Mouse (Mus musculus) C2C12 (cell line): Measurements from ENCODE around the gene Ctsf. TPM values are rescaled to one million over a fixed set of nuclear protein-coding genes. Genes with fewer than 3 reads are reported as not detected.

Experiments used
- H3K27me3 ChIP-seq: one replicate; pipeline ENCODE4 v1.6.1; 2011; ENCODE audit not compliant: control insufficient read depth, insufficient read depth, insufficient read length
- H3K36me3 ChIP-seq: one replicate; pipeline ENCODE4 v1.6.1; 2011; ENCODE audit not compliant: control insufficient read depth, insufficient read depth
- H3K4me3 ChIP-seq: one replicate; pipeline ENCODE4 v1.5.1; 2011; ENCODE audit warnings: mild to moderate bottlenecking, control low read depth; ENCODE audit not compliant: poor library complexity, insufficient read depth, severe bottlenecking
- H3K79me2 ChIP-seq: one replicate; pipeline ENCODE4 v1.6.1; 2011; ENCODE audit not compliant: control insufficient read depth, insufficient read depth
- H3K79me3 ChIP-seq: one replicate; pipeline ENCODE4 v1.6.1; 2011; ENCODE audit warnings: low read depth, control low read depth
- H3ac ChIP-seq: one replicate; pipeline ENCODE3; 2011; ENCODE audit warnings: low read depth; ENCODE audit not compliant: control insufficient read depth, insufficient read length
- CEBPB ChIP-seq: IDR thresholded peaks from one replicate; pipeline ENCODE4 v1.6.1; 2011; ENCODE audit warnings: low read depth, mild to moderate bottlenecking, control low read depth, moderate library complexity
- CTCF ChIP-seq: IDR thresholded peaks from one replicate; pipeline ENCODE4 v1.5.1; 2011; ENCODE audit not compliant: control insufficient read depth, insufficient read depth, insufficient read length
- FOSL1 ChIP-seq: IDR thresholded peaks from one replicate; pipeline ENCODE4 v1.8.0; 2011; ENCODE audit warnings: mild to moderate bottlenecking, low read length; ENCODE audit not compliant: poor library complexity, insufficient read depth, severe bottlenecking
- MAX ChIP-seq: IDR thresholded peaks from one replicate; pipeline ENCODE4 v1.6.1; 2011; ENCODE audit warnings: mild to moderate bottlenecking, control low read depth
- MYOD1 ChIP-seq: IDR thresholded peaks from one replicate; pipeline ENCODE4 v1.6.1; 2011; ENCODE audit warnings: low read depth; ENCODE audit not compliant: control insufficient read depth, insufficient read length
- MYOG ChIP-seq: IDR thresholded peaks from one replicate; pipeline ENCODE4 v1.6.1; 2011; ENCODE audit not compliant: control insufficient read depth, insufficient read length; ENCODE audit errors: extremely low read depth
- USF1 ChIP-seq: IDR thresholded peaks from one replicate; pipeline ENCODE4 v1.6.1; 2011; ENCODE audit warnings: low read depth, mild to moderate bottlenecking, control low read depth, moderate library complexity
- polyA plus RNA-seq: library from polyadenylated mRNA; unstranded; fragments of >200 nt; fragmentation: generic; extraction: Trizol; gene quantifications from one replicate; pipeline ENCODE4 v1.2.1, GENCODE M21; 2012; ENCODE audit warnings: missing spikeins

Gene Ctsf
- polyA plus RNA-seq, 1 experiment = 1.2 TPM

DNA sequence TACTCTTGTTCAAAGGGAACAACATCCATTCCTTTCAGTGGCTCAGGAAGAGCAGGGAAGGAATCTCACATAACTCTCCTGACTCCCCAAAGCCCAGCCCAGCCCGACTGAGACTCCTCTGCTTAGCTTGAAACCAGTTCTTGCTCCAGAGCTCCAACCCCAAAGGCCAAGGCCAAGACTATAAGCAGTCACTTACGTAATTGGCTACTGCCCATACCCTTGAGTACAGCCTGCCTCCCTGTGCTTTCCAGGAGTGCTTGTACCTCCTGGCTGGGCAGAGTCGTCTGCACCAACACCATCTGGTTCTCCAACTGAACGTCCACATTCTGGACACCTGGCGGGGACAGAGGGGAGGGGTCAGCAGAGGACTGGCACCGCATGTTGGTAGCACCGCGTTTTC is 21.0 kb upstream of the Ctsf start:
- peaks cover 9% of the 10 kb centered on the region for H3K36me3 ChIP-seq
- no peaks in the 10 kb centered on the region for H3K79me2 ChIP-seq
- H3K27me3 ChIP-seq = no peaks in the 10 kb centered on the region
- H3K79me3 ChIP-seq = no peaks in the 10 kb centered on the region
- no peak overlapping the region for H3ac ChIP-seq
- no peak overlapping the region for H3K4me3 ChIP-seq
- TF ChIP-seq MAX (no peak), USF1 (no peak), CTCF (no peak), CEBPB (no peak), MYOG (no peak), FOSL1 (no peak), MYOD1 (no peak)

DNA sequence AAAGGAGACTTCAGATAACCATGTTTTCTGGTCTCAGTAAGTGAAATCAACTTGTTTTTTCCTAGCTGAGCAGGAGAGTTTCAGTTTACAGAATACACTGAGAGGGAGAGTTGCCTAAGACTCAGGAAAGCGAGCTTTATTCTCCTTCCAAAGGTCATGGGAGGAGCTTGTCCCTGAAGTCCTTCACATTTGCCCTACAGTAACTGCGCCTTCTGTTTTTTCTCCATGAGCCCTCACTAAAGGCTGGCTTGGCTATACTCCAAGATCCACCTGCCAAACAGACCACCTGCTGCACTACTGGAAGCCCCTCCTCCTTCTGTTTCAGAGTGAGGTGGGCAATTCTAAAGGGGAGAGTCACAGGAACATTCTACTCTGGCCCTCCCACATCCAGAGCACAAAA is 18.8 kb upstream of the Ctsf start:
- no peak for TF ChIP-seq FOSL1
- no peak for TF ChIP-seq MAX
- TF ChIP-seq CTCF = no peak
- no peak for TF ChIP-seq MYOG
- no peak for TF ChIP-seq MYOD1
- no peak for TF ChIP-seq CEBPB
- no peak for TF ChIP-seq USF1
- Histone ChIP-seq H3K27me3 (peaks cover 6% of the 10 kb centered on the region), H3K79me2 (no peaks in the 10 kb centered on the region), H3K36me3 (peaks cover 9% of the 10 kb centered on the region), H3K4me3 (no peak overlapping the region), H3K79me3 (no peaks in the 10 kb centered on the region), H3ac (no peak overlapping the region)

DNA sequence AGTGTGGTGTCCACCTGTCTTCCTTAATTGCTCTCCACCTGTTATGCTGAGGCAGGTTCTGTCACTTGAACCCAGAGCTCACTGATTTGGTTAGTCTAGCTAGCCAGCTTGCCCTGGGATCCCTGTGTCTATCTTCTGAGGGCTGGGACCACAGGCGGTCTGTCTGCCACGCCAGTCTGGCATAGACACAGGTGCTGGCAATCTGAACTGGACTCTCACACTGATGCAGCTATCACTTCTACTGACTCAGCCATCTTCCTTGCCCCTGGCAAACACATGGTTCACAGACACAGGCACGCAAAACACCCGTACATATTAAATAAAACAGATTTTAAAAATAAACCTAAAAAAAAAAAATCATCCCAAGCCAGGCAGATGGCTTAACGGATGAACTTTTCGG is 17.9 kb upstream of the Ctsf start:
- Histone ChIP-seq H3K4me3 (no peak overlapping the region), H3K79me2 (no peaks in the 10 kb centered on the region), H3K27me3 (peaks cover 14% of the 10 kb centered on the region), H3K36me3 (peaks cover 6% of the 10 kb centered on the region), H3ac (no peak overlapping the region), H3K79me3 (no peaks in the 10 kb centered on the region)
- TF ChIP-seq FOSL1 (no peak), MYOG (no peak), MAX (no peak), CTCF (no peak), MYOD1 (no peak), CEBPB (no peak), USF1 (no peak)

DNA sequence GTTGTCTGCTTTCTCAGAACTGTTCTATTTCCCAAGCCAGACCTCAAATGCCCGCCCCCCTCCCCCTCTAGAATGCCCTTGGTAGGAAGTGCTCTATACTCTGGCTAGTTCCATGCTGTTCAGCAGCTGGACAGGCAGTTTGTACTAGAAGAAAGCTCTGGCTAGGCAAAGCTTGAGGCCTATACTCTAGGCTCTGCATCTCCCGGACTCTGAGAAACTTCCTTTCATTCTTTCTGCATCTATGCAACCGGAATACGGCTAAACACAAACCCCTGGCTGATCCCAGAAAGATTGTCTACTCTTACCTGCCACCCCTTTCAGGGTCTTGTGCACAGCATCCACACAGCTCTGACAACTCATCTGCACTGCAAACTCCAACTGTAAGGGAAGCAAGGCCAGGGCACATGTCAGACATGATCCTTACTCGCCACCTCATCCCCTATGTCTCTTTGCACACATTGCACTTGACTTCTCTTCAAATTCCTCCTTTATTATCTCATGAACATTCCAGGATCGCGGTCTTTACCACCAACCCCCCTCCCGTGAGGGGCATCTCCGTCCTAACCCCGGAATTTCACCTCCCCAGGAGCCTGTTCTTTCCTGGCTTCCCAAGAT is 16.3 kb upstream of the Ctsf start:
- no peak for TF ChIP-seq MYOG
- TF ChIP-seq FOSL1 = no peak
- no peak for TF ChIP-seq USF1
- no peak for TF ChIP-seq MAX
- Histone ChIP-seq H3ac (peak overlapping the region; percentile 74), H3K79me3 (no peaks in the 10 kb centered on the region), H3K36me3 (no peaks in the 10 kb centered on the region), H3K27me3 (peaks cover 20% of the 10 kb centered on the region), H3K79me2 (no peaks in the 10 kb centered on the region), H3K4me3 (peak overlapping the region; percentile 36)

DNA sequence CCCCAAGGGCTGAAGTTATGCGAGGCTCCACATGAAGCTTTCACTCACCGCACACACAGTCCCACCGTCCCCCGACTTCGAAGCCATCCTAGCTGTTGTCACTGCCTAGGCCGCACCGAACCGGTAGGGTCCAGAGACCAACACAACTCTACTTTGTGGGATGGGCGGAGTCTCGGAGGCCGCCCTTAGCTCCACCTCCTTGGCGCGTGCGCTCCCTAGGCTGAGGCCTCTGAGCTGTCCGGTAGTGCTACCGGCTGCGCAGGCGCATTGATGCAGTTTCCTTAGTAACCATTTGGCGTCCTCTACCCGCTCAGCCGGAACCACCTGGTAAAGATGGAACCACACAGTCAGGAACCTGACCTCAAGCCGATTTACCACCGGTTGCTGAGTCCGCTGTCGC is 15.8 kb upstream of the Ctsf start, which contains the start of the genes Ccs and Ccdc87:
Gene Ccs (minus strand): TSS at position 184 of the 400 bp plus-strand sequence.
Gene Ccdc87 (plus strand): TSS at position 218 of the 400 bp plus-strand sequence.
- Histone ChIP-seq H3ac (peak within 1 kb of the TSS; percentile 74), H3K27me3 (peaks cover 20% of the 10 kb centered on the region), H3K4me3 (peak within 1 kb of the TSS; percentile 36), H3K79me3 (no peaks in the 10 kb centered on the region), H3K36me3 (no peaks in the 10 kb centered on the region), H3K79me2 (no peaks in the 10 kb centered on the region)
- TF ChIP-seq USF1 (no peak), MAX (peak; percentile 33), MYOD1 (no peak), CEBPB (no peak), MYOG (no peak), FOSL1 (no peak), CTCF (no peak)

DNA sequence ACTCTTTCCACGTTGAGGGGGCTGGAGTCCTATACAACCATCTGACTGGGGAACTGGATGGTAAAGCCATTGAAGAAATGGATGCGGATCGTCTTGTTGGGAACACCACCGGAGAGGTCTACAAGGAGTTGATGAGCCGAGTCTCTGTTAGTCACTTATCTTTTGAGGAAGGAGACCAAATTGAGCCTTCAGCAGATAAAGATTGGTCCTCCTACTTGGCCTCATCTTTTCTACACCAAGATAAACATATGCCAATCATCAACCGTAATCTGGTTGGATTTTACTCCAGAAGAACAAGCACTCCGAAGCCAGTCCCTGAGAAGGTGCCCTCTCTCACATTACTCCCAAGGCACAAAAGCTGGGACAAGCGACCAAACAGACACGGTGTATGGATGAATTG is 14.1 kb upstream of the Ctsf start:
- H3K4me3 ChIP-seq = no peak overlapping the region
- H3K79me2 ChIP-seq = no peaks in the 10 kb centered on the region
- no peak for TF ChIP-seq USF1
- no peak for TF ChIP-seq FOSL1
- no peak for TF ChIP-seq CTCF
- TF ChIP-seq MYOG = no peak
- no peak for TF ChIP-seq MAX
- TF ChIP-seq CEBPB = no peak
- no peak for TF ChIP-seq MYOD1
- H3K27me3 ChIP-seq = peaks cover 23% of the 10 kb centered on the region
- H3K36me3 ChIP-seq = no peaks in the 10 kb centered on the region
- H3K79me3 ChIP-seq = no peaks in the 10 kb centered on the region
- no peak overlapping the region for H3ac ChIP-seq
